Mouse (Mus musculus): ENCODE measurements around the gene Ddx19b. TPM values are rescaled to one million over a fixed set of nuclear protein-coding genes. Genes with fewer than 3 reads are reported as not detected.

The Ddx19b gene
- polyA plus RNA-seq, 2 experiments, result 5.5 to 5.9 TPM

- H3K9me3 ChIP-seq (ENCODE audit: control insufficient read depth, low read length), result no peaks in the 10 kb centered on the region
- H3K4me2 ChIP-seq (replicated peaks; ENCODE audit: low read depth, low read length, severe bottlenecking), result no peak overlapping the region
- no peak overlapping the region for H3K27ac ChIP-seq (replicated peaks; ENCODE audit: low read depth, low read length)
- no peaks in the 10 kb centered on the region for H3K27me3 ChIP-seq (ENCODE audit: control insufficient read depth, insufficient read depth, low read length)
- TF ChIP-seq POLR2A (IDR thresholded peaks at IDR 0.05; ENCODE audit: borderline replicate concordance, extremely low read depth, insufficient read depth, insufficient read length), result no peak
- H3K4me1 ChIP-seq (ENCODE audit: control insufficient read depth, insufficient read depth, low read length), result peaks cover 4% of the 10 kb centered on the region; the same call in 1 of the 2 replicates
- no peak for ATAC-seq (ENCODE audit: low FRiP score, low read depth)
- H3K36me3 ChIP-seq (ENCODE audit: control insufficient read depth, insufficient read depth, low read length), result no peaks in the 10 kb centered on the region
- no peak for DNase-seq (ENCODE audit: low spot score)
- H3K4me3 ChIP-seq (replicated peaks; ENCODE audit: low read length), result no peak overlapping the region
- 65% methylated on average over 4 of the region's 4 CpGs for WGBS
- no peak overlapping the region for H3K9ac ChIP-seq (ENCODE audit: low read depth, low read length, severe bottlenecking)
Measured at GRCm38 (mm10) chr8:111066308-111066707, 34.8 kb upstream of the Ddx19b start.

DNA sequence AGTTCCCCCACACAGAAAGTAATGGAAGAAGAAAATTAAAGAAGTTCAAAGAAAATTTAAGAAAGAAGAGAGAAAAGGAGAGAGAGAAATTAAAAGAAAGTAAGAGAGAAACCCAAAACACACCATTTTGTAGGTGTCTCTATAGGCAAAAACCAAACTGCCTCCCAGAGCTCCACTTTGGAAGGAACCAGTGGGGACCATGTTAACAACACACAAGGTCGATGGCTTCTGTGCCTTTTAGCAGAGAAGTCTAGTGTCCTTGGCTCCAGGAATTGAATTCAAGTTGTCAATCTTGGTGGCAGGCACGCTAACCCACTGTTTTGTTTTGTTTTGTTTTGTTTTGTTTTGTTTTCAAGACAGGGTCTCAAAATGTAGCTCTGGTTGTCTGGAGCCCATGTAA, 31.3 kb upstream of the Ddx19b start:
- 61% methylated on average over 2 of the region's 2 CpGs for WGBS
- H3K27me3 ChIP-seq (ENCODE audit: control insufficient read depth, insufficient read depth, low read length), result no peaks in the 10 kb centered on the region
- peaks cover 4% of the 10 kb centered on the region; the same call in 1 of the 2 replicates for H3K36me3 ChIP-seq (ENCODE audit: control insufficient read depth, insufficient read depth, low read length)
- peak overlapping the region; percentile 61 for H3K4me3 ChIP-seq (replicated peaks; ENCODE audit: low read length)
- TF ChIP-seq POLR2A (IDR thresholded peaks at IDR 0.05; ENCODE audit: borderline replicate concordance, extremely low read depth, insufficient read depth, insufficient read length), result no peak
- ATAC-seq (ENCODE audit: low FRiP score, low read depth), result no peak
- H3K27ac ChIP-seq (replicated peaks; ENCODE audit: low read depth, low read length), result no peak overlapping the region
- peaks cover 7% of the 10 kb centered on the region; the same call in 1 of the 2 replicates for H3K4me1 ChIP-seq (ENCODE audit: control insufficient read depth, insufficient read depth, low read length)
- no peak overlapping the region for H3K9ac ChIP-seq (ENCODE audit: low read depth, low read length, severe bottlenecking)
- no peak for DNase-seq (ENCODE audit: low spot score)
- H3K9me3 ChIP-seq (ENCODE audit: control insufficient read depth, low read length), result no peaks in the 10 kb centered on the region
- H3K4me2 ChIP-seq (replicated peaks; ENCODE audit: low read depth, low read length, severe bottlenecking), result peak overlapping the region; percentile 60

- peak overlapping the region; percentile 61 for H3K4me3 ChIP-seq (replicated peaks; ENCODE audit: low read length)
- no peak for TF ChIP-seq POLR2A (IDR thresholded peaks at IDR 0.05; ENCODE audit: borderline replicate concordance, extremely low read depth, insufficient read depth, insufficient read length)
Measured at GRCm38 (mm10) chr8:111062072-111062757, 30.7 kb upstream of the Ddx19b start.

DNA sequence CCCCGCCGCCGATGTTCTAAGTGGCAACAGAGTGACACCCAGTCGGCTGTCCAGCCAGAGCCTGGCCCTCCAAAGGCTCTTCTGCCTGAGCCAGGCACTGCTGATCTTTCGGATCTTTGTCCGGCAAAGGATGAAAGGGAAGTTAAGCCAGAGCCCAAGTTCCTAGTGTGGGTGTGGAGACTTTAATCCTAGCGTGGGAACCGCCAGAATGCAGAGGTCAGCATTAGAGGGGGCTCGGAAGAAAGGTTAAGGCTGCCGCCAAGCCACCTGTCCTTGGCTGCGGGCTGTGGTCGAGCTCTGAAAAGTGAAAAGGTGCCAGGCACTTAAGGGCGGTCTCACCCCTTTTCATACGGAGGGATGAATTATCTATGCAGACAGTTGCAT, 30.1 kb upstream of the Ddx19b start:
- DNase-seq (ENCODE audit: low spot score) (no peak), ATAC-seq (ENCODE audit: low FRiP score, low read depth) (no peak)
- Histone ChIP-seq H3K9me3 (ENCODE audit: control insufficient read depth, low read length) (no peaks in the 10 kb centered on the region), H3K4me3 (replicated peaks; ENCODE audit: low read length) (peak overlapping the region; percentile 61), H3K9ac (ENCODE audit: low read depth, low read length, severe bottlenecking) (peak overlapping the region; percentile 57), H3K4me1 (ENCODE audit: control insufficient read depth, insufficient read depth, low read length) (peaks cover 16% of the 10 kb centered on the region), H3K27ac (replicated peaks; ENCODE audit: low read depth, low read length) (no peak overlapping the region), H3K36me3 (ENCODE audit: control insufficient read depth, insufficient read depth, low read length) (peaks cover 7% of the 10 kb centered on the region; the same call in 1 of the 2 replicates), H3K27me3 (ENCODE audit: control insufficient read depth, insufficient read depth, low read length) (no peaks in the 10 kb centered on the region), H3K4me2 (replicated peaks; ENCODE audit: low read depth, low read length, severe bottlenecking) (peak overlapping the region; percentile 60)
- TF ChIP-seq POLR2A (IDR thresholded peaks at IDR 0.05; ENCODE audit: borderline replicate concordance, extremely low read depth, insufficient read depth, insufficient read length), result no peak
- under 1% methylated on average over 14 of the region's 14 CpGs for WGBS

More at GRCm38 (mm10) chr8:111062072-111062757, 30.7 kb upstream of the Ddx19b start:
- DNase-seq (ENCODE audit: low spot score) (peak; percentile 91), ATAC-seq (ENCODE audit: low FRiP score, low read depth) (peak; percentile 95)
- H3K9ac ChIP-seq (ENCODE audit: low read depth, low read length, severe bottlenecking), result peak overlapping the region; percentile 57
- WGBS, result under 1% methylated on average over 27 of the region's 27 CpGs
- H3K4me2 ChIP-seq (replicated peaks; ENCODE audit: low read depth, low read length, severe bottlenecking), result peak overlapping the region; percentile 60
- H3K27ac ChIP-seq (replicated peaks; ENCODE audit: low read depth, low read length), result no peak overlapping the region
- peaks cover 14% of the 10 kb centered on the region for H3K4me1 ChIP-seq (ENCODE audit: control insufficient read depth, insufficient read depth, low read length)
- H3K36me3 ChIP-seq (ENCODE audit: control insufficient read depth, insufficient read depth, low read length), result peaks cover 7% of the 10 kb centered on the region; the same call in 1 of the 2 replicates
- no peaks in the 10 kb centered on the region for H3K9me3 ChIP-seq (ENCODE audit: control insufficient read depth, low read length)
- no peaks in the 10 kb centered on the region for H3K27me3 ChIP-seq (ENCODE audit: control insufficient read depth, insufficient read depth, low read length)

DNA sequence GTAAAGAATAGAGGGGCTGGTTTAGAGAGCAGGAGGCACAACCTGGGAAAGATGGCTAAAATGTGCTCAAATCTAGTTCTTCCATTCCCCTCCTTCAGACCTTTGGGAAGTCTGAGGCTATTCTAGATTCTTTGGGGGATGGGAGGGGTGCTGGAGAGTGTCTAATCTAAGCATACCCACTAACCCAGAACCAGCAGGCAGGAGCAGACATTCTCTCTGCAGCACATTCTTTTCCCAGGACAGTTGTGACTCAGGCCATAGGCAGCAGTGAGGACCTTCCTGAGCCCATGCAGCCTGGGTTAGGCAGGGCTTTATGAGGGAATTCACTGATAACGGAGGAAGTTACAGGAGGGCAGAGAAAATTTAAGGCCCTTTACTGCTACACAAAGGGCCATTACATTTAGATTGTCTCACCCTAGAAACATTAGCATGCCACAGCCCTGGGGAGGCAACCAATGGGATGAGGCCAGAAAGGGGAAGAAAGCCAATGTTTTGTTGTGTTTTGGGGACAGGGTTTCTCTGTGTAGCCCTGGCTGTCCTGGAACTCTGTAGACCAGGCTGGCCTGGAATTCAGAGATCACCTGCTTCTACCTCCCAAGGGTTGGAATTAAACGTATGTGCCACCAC, 27.5 kb upstream of the Ddx19b start:
- DNase-seq (ENCODE audit: low spot score), result no peak
- Histone ChIP-seq H3K4me2 (replicated peaks; ENCODE audit: low read depth, low read length, severe bottlenecking) (no peak overlapping the region), H3K4me1 (ENCODE audit: control insufficient read depth, insufficient read depth, low read length) (peaks cover 16% of the 10 kb centered on the region), H3K9ac (ENCODE audit: low read depth, low read length, severe bottlenecking) (no peak overlapping the region), H3K4me3 (replicated peaks; ENCODE audit: low read length) (no peak overlapping the region), H3K27ac (replicated peaks; ENCODE audit: low read depth, low read length) (no peak overlapping the region), H3K36me3 (ENCODE audit: control insufficient read depth, insufficient read depth, low read length) (peaks cover 24% of the 10 kb centered on the region), H3K9me3 (ENCODE audit: control insufficient read depth, low read length) (no peaks in the 10 kb centered on the region), H3K27me3 (ENCODE audit: control insufficient read depth, insufficient read depth, low read length) (no peaks in the 10 kb centered on the region)
- ATAC-seq (ENCODE audit: low FRiP score, low read depth), result no peak
- TF ChIP-seq POLR2A (IDR thresholded peaks at IDR 0.05; ENCODE audit: borderline replicate concordance, extremely low read depth, insufficient read depth, insufficient read length), result no peak
- 52% methylated on average over 2 of the region's 2 CpGs for WGBS
